Mouse (Mus musculus): ENCODE data around the gene Tti1.

- TF ChIP-seq POLR2A (IDR thresholded peaks at IDR 0.05; ENCODE audit: insufficient read depth, low read depth, low read length) (no peak), EP300 (IDR thresholded peaks at IDR 0.05; ENCODE audit: insufficient read depth, low read depth, low read length) (no peak)
Measured at GRCm38 (mm10) chr2:158064571-158065048, 36.4 kb upstream of the Tti1 start.

All from heart, adult 2 months (tissue).